Mouse (Mus musculus) CD4-positive, CD25-positive, alpha-beta regulatory T cell (primary cell): ENCODE measurements around the gene Olfr98. TPM values are rescaled to one million over a fixed set of nuclear protein-coding genes. Genes with fewer than 3 reads are reported as not detected.

Source experiments
- polyA plus RNA-seq: library from polyadenylated mRNA; unstranded; fragments of 100-300 nt; shearing (Covaris generic); gene quantifications from one replicate; pipeline ENCODE4 v1.2.1, GENCODE M21; 2017

Gene Olfr98
- not detected for polyA plus RNA-seq

GRCm38 (mm10) chr17:37263626-37264025 is at the start of gene Olfr98:
Olfr98 (minus strand) TSS chr17:37263749.

GRCm38 (mm10) chr17:37304213-37304612 is 40.7 kb upstream of the Olfr98 start, which contains the start of gene Olfr101:
Olfr101 (minus strand) TSS chr17:37304313.

GRCm38 (mm10) chr17:37283360-37283759 is 19.8 kb upstream of the Olfr98 start, which contains the start of gene Olfr99:
Olfr99 (minus strand) TSS chr17:37283460.

GRCm38 (mm10) chr17:37270058-37270701 is 6.6 kb upstream of the Olfr98 start, which contains the start of gene H2-M3:
H2-M3 (plus strand) TSS chr17:37270220.

GRCm38 (mm10) chr17:37237230-37237629 is 26.3 kb downstream of the Olfr98 start, which contains the start of gene Olfr97:
Olfr97 (minus strand) TSS chr17:37237330.

GRCm38 (mm10) chr17:37219846-37220245 is 43.7 kb downstream of the Olfr98 start, which contains the start of gene Olfr96:
Olfr96 (plus strand) TSS chr17:37220146.

GRCm38 (mm10) chr17:37213018-37213417 is 50.5 kb downstream of the Olfr98 start, which contains the start of gene Olfr95:
Olfr95 (minus strand) TSS chr17:37213118.

Other genes starting within 250 kb of the Olfr98 start
- not detected for gene Mog, start 240.4 kb downstream of the Olfr98 start, polyA plus RNA-seq
- gene Gabbr1, start 217.8 kb downstream of the Olfr98 start, polyA plus RNA-seq: 12.6 TPM
- 0.20 TPM for gene Olfr90, start 175.2 kb downstream of the Olfr98 start, polyA plus RNA-seq
- gene Olfr91, start 165.5 kb downstream of the Olfr98 start, polyA plus RNA-seq: not detected
- not detected for gene Olfr92, start 143.7 kb downstream of the Olfr98 start, polyA plus RNA-seq
- gene Olfr93, start 102.3 kb downstream of the Olfr98 start, polyA plus RNA-seq: not detected
- gene Ubd, start 69.9 kb downstream of the Olfr98 start, polyA plus RNA-seq: 0.38 TPM
- not detected for gene Olfr94, start 62.8 kb downstream of the Olfr98 start, polyA plus RNA-seq
- gene Olfr95, start 50.6 kb downstream of the Olfr98 start, polyA plus RNA-seq: not detected
- gene Olfr96, start 43.6 kb downstream of the Olfr98 start, polyA plus RNA-seq: not detected
- gene Olfr97, start 26.4 kb downstream of the Olfr98 start, polyA plus RNA-seq: not detected
- 103 TPM for gene H2-M3, start 6.5 kb upstream of the Olfr98 start, polyA plus RNA-seq
- gene Olfr99, start 19.7 kb upstream of the Olfr98 start, polyA plus RNA-seq: 2.4 TPM
- gene Olfr101, start 40.6 kb upstream of the Olfr98 start, polyA plus RNA-seq: 0.10 TPM
- 0.19 TPM for gene Olfr102, start 53.3 kb upstream of the Olfr98 start, polyA plus RNA-seq
- not detected for gene Olfr103, start 75.9 kb upstream of the Olfr98 start, polyA plus RNA-seq
- gene Olfr104-ps, start 95.8 kb upstream of the Olfr98 start, polyA plus RNA-seq: not detected
- gene Olfr105-ps, start 115.3 kb upstream of the Olfr98 start, polyA plus RNA-seq: not detected
- not detected for gene Olfr106-ps, start 126.6 kb upstream of the Olfr98 start, polyA plus RNA-seq
- gene Olfr107, start 135.5 kb upstream of the Olfr98 start, polyA plus RNA-seq: 0.05 TPM
- not detected for gene Olfr108, start 181.7 kb upstream of the Olfr98 start, polyA plus RNA-seq
- 0.11 TPM for gene Olfr109, start 195.2 kb upstream of the Olfr98 start, polyA plus RNA-seq
- 0.36 TPM for gene H2-M2, start 219.8 kb upstream of the Olfr98 start, polyA plus RNA-seq
- gene Olfr110, start 228.7 kb upstream of the Olfr98 start, polyA plus RNA-seq: not detected
- gene Olfr111, start 244.3 kb upstream of the Olfr98 start, polyA plus RNA-seq: not detected